ENCODE assay signal across 8 mouse cellular contexts in genomic region chr7:76392941-76393817, GRCm38 (mm10).
A peak's percentile ranks its signal among the peaks of the same experiment; 100 is the strongest.
DNase-seq lines count a peak whose midpoint lies in the region; TF ChIP-seq lines count a peak whose summit lies in the region.
"Had no signal": no experiment of that assay in that cellular context is flagged by ENCODE, and none has a peak within 500 bp of the region (broad histone marks: within the 10 kb centered on the region; RNA-seq: fewer than 3 reads in every experiment).

No protein-coding gene starts in this region.

- peak overlapping the region; percentile 16; the same call in 1 of the 2 replicates for H3K27ac ChIP-seq in gastrocnemius, adult 2 months
- peak overlapping the region; percentile 69 for H3K27ac ChIP-seq in left cerebral cortex, adult 2 months
- H3K27ac ChIP-seq: macrophage had no signal

- H3K4me3 ChIP-seq in gastrocnemius, adult 2 months = peak overlapping the region; percentile 66
- H3K4me3 ChIP-seq in left cerebral cortex, adult 2 months = peak overlapping the region; percentile 47

- peak; percentile 85 for TF ChIP-seq CTCF in gastrocnemius, adult 2 months (IDR thresholded peaks at IDR 0.05)
- peak; percentile 92 for TF ChIP-seq CTCF in left cerebral cortex, adult 2 months (IDR thresholded peaks at IDR 0.05)

- intact Hi-C loops in gastrocnemius, adult 2 months (cut with DNase I) = loop anchor here (5.0 kb wide), 1 partner anchor 549 kb away; no protein-coding TSS in a partner anchor
- intact Hi-C loops in left cerebral cortex, adult 2 months (cut with DNase I) = loop anchor here (1.0 to 5.0 kb wide), 2 partner anchors 481 to 548 kb away; no protein-coding TSS in a partner anchor

- peak; percentile 2 for DNase-seq in adipocyte (ENCODE audit: low spot score)
- peak; percentile 60 to 72 for DNase-seq in cerebellum, postnatal 36 days
- DNase-seq in gastrocnemius, adult 2 months = peak; percentile 41
- DNase-seq in induced T-regulatory cell, adult 2 months (ENCODE audit: low read depth) = peak; percentile 29
- DNase-seq in left cerebral cortex, adult 2 months (ENCODE audit: extremely low spot score in 1 of 2, low spot score in 2 of 2) = peak; percentile 73 to 75
- peak; percentile 28 to 67 for DNase-seq in lung, postnatal 4 days
- DNase-seq in right cerebral cortex, postnatal 10 days (ENCODE audit: low spot score in 2 of 2) = peak; percentile 87

Comparison
In these comparisons a context has a peak if more than half of its experiments do, and no peak if none do; other contexts are left out.
1. Peak in every context shown above with its lines: DNase-seq, H3K4me3 ChIP-seq and H3K27ac ChIP-seq.
2. DNase-seq: peak in every context shown above with its lines; median percentile 87 in right cerebral cortex, postnatal 10 days; 74 in left cerebral cortex, adult 2 months; 66 in cerebellum, postnatal 36 days; 48 in lung, postnatal 4 days; 41 in gastrocnemius, adult 2 months; 29 in induced T-regulatory cell, adult 2 months; 2 in adipocyte.